Mouse (Mus musculus) kidney, embryonic 16.5 days (tissue): ENCODE data around the gene Ppif. TPM values are rescaled to one million over a fixed set of nuclear protein-coding genes. Genes with fewer than 3 reads are reported as not detected.

Experiments used
- ATAC-seq: fragments of 200-750 bp; cut with Nextera tagmentation; 2 replicates; pipeline ENCODE4 v1.8.0; 2017; ENCODE audit warnings: moderate TSS enrichment; ENCODE audit not compliant: low FRiP score, low TSS enrichment
- H3K27ac ChIP-seq: fragments of 300-500 bp; sonication (generic); 2 replicates; pipeline ENCODE4 v1.5.1; 2014; ENCODE audit warnings: low read length
- H3K27me3 ChIP-seq: fragments of 300-500 bp; sonication (generic); 2 replicates; pipeline ENCODE4 v1.6.1; 2014; ENCODE audit warnings: low read length, control low read depth, mixed read lengths; ENCODE audit not compliant: insufficient read depth
- H3K36me3 ChIP-seq: fragments of 300-500 bp; sonication (generic); 2 replicates; pipeline ENCODE4 v1.6.1; 2014; ENCODE audit warnings: low read length, control low read depth, mixed read lengths; ENCODE audit not compliant: insufficient read depth
- H3K4me1 ChIP-seq: fragments of 300-500 bp; sonication (generic); 2 replicates; pipeline ENCODE4 v1.6.1; 2014; ENCODE audit warnings: low read length, control low read depth, mixed read lengths; ENCODE audit not compliant: insufficient read depth
- H3K4me2 ChIP-seq: fragments of 300-500 bp; sonication (generic); replicated peaks from 2 replicates; pipeline ENCODE4 v1.6.1; 2014; ENCODE audit warnings: low read depth, low read length
- H3K4me3 ChIP-seq: fragments of 300-500 bp; sonication (generic); 2 replicates; pipeline ENCODE4 v1.5.1; 2014; ENCODE audit warnings: mild to moderate bottlenecking, low read length
- H3K9ac ChIP-seq: fragments of 300-500 bp; sonication (generic); replicated peaks from 2 replicates; pipeline ENCODE4 v1.6.1; 2014; ENCODE audit warnings: low read length
- H3K9me3 ChIP-seq: fragments of 300-500 bp; sonication (generic); 2 replicates; pipeline ENCODE4 v1.6.1; 2016; ENCODE audit warnings: low read length, control low read depth
- WGBS: fragments of 180-500 bp; shearing (Covaris S2); extraction: QIAGEN DNeasy Blood & Tissue Kit; methylation state at CpG from one replicate; pipeline ENCODE4 v1.1.7; 2014; 5-methylcytosine and 5-hydroxymethylcytosine counted together
- polyA plus RNA-seq: library from polyadenylated mRNA; unstranded; fragments of >200 nt; fragmentation: Nextera tagmentation; extraction: Ambion mirVana; gene quantifications from 2 replicates; pipeline ENCODE4 v1.2.1, GENCODE M21; 2015

Gene Ppif
- polyA plus RNA-seq, 1 experiment from 2014 or later: 42.4 TPM

DNA sequence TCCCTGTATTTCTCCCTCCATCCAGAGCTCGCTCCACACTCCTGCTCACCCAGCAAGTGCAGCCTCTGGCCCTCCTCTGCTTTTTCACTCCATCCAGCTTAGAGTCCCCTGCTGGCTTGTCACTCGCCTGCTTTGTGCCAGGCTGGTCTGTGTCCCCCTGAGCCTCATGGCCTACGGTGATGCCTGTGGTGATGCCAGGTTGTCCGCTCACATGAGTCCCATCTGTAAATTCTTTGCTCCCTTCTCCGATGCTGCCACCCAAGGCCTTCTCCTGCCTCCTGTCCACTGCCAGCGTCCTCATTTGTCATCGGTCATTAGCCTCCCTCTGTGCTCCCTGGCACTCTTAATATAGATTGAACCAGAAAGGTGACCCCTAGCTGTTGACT, 29.7 kb upstream of the Ppif start:
- Histone ChIP-seq H3K27me3 (no peaks in the 10 kb centered on the region), H3K4me3 (no peak overlapping the region), H3K36me3 (peaks cover 78% of the 10 kb centered on the region), H3K9ac (no peak overlapping the region), H3K9me3 (no peaks in the 10 kb centered on the region), H3K4me1 (no peaks in the 10 kb centered on the region), H3K4me2 (no peak overlapping the region), H3K27ac (no peak overlapping the region)
- 74% methylated on average over 7 of the region's 7 CpGs for WGBS
- ATAC-seq: no peak

DNA sequence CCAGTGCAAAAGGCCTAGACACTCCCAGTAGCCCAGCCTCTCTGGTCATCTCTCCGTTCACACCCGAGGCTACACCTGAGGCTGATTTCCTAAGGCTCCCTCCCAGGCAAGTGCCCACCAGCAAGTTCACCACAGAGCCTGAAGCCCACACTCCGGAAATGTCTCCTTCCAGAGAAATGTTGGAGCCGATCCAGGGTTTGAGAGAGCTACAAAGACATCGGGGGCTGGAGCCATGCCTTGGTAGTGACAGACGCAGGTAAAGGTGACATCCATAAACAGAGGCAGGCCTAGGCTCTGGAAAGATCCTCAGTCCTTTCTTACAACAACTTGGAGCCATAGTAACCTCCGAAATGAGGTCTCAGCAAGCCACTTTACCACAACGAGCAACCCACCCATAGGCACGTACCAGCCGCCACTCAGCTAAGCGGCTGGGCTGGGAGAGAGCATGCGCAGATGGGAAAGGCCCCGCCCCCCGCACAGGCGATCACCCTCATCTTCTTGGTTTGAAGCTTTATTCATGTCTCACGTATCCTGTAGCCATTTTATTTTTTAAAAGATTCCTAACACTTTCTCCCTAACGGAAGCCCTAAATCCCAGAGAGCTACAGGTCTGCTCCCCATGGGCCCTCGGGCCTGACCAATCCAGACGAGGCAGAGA, 28.5 kb upstream of the Ppif start:
- Histone ChIP-seq H3K9ac (no peak overlapping the region), H3K4me2 (no peak overlapping the region), H3K4me3 (no peak overlapping the region), H3K36me3 (peaks cover 67% of the 10 kb centered on the region), H3K4me1 (no peaks in the 10 kb centered on the region), H3K27me3 (no peaks in the 10 kb centered on the region), H3K27ac (no peak overlapping the region), H3K9me3 (no peaks in the 10 kb centered on the region)
- 81% methylated on average over 19 of the region's 19 CpGs for WGBS
- no peak for ATAC-seq

DNA sequence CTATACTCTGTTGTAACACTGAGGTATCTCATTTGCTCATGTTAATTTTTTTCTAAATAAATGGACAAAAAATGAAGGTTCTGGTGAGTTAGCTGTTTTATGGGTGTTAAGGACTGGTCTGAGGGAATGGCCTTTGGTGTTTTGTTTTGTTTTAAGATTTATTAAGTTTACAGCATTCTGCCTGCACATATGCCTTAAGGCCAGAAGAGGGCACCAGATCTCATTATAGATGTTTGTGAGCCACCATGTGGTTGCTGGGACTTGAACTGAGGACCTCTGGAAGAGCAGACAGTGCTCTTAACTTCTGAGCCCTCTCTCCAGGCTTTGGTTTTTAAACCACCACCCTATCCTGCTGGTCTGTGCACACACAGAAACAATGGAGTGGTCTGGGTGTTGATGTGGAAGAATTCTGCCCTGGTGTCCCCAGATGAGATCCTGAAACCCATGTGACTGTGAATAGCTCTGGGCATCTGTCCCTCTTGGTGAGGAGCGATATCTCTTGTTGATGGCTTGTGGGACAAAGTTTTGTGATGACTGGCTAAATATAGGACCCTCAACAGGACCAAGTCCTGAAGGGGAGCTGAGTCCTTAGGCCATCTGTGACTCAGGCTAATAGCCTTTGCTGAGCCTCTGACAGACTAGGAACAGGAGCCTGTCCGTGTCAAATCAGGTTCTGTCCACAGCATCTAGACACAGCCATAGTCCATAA, 27.1 kb upstream of the Ppif start:
- no peak overlapping the region for H3K4me2 ChIP-seq
- 81% methylated on average over 2 of the region's 2 CpGs for WGBS
- H3K9ac ChIP-seq: no peak overlapping the region

DNA sequence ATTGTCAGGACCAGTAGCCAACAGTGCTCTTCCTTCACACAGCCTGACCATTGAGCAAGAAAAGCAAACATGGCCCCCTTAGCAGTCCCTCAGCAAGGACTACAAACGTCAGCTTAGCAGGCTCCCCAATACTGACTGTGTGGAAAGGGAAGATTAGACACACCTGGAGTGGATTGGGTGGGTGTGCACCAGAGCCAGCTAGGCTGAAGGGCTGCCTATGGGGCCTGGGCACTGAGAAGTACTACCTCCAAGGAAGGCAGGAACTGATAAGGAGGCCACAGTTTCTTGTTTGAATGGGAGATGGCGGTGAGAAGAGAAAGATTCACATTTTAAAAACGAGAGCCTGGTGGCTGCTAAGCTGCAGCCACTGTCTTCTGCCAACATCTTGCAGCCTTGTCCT, 26.4 kb upstream of the Ppif start:
- H3K27ac ChIP-seq: no peak overlapping the region

More for the DNA sequence above, 27.1 kb upstream of the Ppif start:
- H3K9me3 ChIP-seq: no peaks in the 10 kb centered on the region
- ATAC-seq: no peak
- no peaks in the 10 kb centered on the region for H3K4me1 ChIP-seq
- no peak overlapping the region for H3K4me3 ChIP-seq
- no peaks in the 10 kb centered on the region for H3K27me3 ChIP-seq
- no peak overlapping the region for H3K27ac ChIP-seq
- peaks cover 53% of the 10 kb centered on the region for H3K36me3 ChIP-seq

DNA sequence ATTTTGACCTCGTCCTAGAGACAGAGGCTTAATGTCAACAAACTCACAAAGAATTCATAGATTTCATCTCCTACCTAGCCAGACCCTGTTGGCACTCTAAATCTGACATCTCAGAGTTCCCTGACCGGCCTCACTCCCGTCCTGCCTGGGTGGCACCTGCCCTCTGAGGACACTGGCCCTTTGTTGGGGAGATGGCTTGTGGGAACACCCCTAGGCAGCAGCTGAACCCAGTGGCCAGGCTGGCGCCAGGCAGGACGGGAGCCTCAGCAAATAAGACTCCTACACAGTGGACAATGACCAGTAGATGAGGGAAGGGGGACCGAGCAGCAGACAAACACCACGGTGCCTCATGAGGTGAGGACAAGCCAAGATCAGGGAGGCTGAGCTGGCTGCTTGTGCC, 14.3 kb upstream of the Ppif start:
- Histone ChIP-seq H3K27ac (no peak overlapping the region), H3K4me3 (no peak overlapping the region), H3K4me2 (no peak overlapping the region), H3K4me1 (0 out of 2 replicates have a peak, but pooled peaks cover 3% of the 10 kb centered on the region), H3K9me3 (no peaks in the 10 kb centered on the region), H3K27me3 (no peaks in the 10 kb centered on the region), H3K36me3 (no peaks in the 10 kb centered on the region), H3K9ac (no peak overlapping the region)
- ATAC-seq: no peak
- WGBS: 50% methylated on average over 7 of the region's 7 CpGs

More for the DNA sequence above, 26.4 kb upstream of the Ppif start:
- H3K4me2 ChIP-seq: no peak overlapping the region
- H3K27me3 ChIP-seq: no peaks in the 10 kb centered on the region
- H3K36me3 ChIP-seq: peaks cover 45% of the 10 kb centered on the region
- no peaks in the 10 kb centered on the region for H3K4me1 ChIP-seq
- H3K9me3 ChIP-seq: no peaks in the 10 kb centered on the region
- WGBS: 67% methylated on average over 3 of the region's 3 CpGs
- H3K4me3 ChIP-seq: no peak overlapping the region
- ATAC-seq: no peak
- no peak overlapping the region for H3K9ac ChIP-seq

DNA sequence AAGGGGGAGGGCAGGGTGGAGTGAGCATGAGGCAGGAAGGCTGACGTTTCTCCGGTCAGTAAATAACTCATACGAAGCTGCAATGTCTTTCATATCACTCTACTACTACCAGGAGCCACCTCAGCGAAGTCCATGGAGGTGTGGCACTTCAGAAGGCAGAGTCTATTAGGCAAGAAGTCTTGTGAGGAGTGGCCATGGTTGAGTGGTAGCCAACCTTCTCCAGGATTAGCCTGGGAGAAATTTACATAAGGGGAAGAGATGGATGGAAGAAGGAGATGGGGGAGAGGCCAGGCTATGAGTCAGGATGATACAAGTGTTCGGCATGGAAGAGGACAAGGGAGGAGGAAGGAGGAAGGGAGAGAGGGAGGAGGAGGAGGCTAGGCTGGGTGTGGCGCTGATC, 11.9 kb upstream of the Ppif start:
- H3K27ac ChIP-seq: no peak overlapping the region
- peaks cover 3% of the 10 kb centered on the region; the same call in 1 of the 2 replicates for H3K4me1 ChIP-seq
- H3K4me3 ChIP-seq: no peak overlapping the region
- ATAC-seq: no peak
- H3K4me2 ChIP-seq: no peak overlapping the region
- H3K36me3 ChIP-seq: no peaks in the 10 kb centered on the region
- H3K9ac ChIP-seq: no peak overlapping the region
- 71% methylated on average over 6 of the region's 6 CpGs for WGBS
- H3K9me3 ChIP-seq: no peaks in the 10 kb centered on the region
- H3K27me3 ChIP-seq: no peaks in the 10 kb centered on the region

DNA sequence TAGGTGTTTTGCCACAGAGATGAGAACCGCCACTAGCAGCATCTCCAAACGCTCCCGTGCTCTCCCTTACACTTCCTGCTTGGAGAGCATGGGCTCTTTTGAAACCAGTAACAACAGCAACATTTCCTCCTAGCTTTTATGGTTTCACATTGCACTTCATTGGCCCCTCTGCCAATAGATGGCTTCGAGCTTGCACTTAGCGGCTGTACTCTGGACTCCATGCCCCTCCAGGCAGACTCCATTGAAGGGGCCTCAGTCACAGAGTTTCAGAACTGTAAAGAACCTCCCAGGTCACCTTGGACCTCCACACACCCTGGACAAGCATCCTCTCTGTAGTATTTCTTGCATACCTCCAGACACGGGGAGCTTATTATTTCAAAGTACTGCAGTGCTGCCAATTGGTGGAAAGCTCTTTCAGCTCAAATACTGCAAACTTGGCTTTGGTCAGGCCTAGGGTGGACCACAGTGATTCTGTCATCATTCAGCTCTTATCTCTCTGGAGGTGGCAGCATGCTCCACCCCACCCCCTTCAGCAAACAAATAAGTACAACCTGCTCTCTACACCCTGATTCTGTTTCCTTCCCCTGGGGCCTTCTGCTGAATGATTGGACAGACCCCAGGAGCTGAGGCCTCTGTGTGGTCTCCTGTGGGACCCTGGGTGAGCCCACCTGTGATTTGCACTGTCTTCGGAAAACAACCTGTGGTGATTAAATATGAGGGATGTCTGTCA, 7.6 kb upstream of the Ppif start:
- Histone ChIP-seq H3K9ac (no peak overlapping the region), H3K27me3 (no peaks in the 10 kb centered on the region), H3K9me3 (no peaks in the 10 kb centered on the region), H3K27ac (no peak overlapping the region), H3K4me1 (no peaks in the 10 kb centered on the region; the same call in 1 of the 2 replicates), H3K36me3 (no peaks in the 10 kb centered on the region), H3K4me2 (no peak overlapping the region), H3K4me3 (no peak overlapping the region)
- ATAC-seq: no peak
- WGBS: 53% methylated on average over 7 of the region's 7 CpGs

DNA sequence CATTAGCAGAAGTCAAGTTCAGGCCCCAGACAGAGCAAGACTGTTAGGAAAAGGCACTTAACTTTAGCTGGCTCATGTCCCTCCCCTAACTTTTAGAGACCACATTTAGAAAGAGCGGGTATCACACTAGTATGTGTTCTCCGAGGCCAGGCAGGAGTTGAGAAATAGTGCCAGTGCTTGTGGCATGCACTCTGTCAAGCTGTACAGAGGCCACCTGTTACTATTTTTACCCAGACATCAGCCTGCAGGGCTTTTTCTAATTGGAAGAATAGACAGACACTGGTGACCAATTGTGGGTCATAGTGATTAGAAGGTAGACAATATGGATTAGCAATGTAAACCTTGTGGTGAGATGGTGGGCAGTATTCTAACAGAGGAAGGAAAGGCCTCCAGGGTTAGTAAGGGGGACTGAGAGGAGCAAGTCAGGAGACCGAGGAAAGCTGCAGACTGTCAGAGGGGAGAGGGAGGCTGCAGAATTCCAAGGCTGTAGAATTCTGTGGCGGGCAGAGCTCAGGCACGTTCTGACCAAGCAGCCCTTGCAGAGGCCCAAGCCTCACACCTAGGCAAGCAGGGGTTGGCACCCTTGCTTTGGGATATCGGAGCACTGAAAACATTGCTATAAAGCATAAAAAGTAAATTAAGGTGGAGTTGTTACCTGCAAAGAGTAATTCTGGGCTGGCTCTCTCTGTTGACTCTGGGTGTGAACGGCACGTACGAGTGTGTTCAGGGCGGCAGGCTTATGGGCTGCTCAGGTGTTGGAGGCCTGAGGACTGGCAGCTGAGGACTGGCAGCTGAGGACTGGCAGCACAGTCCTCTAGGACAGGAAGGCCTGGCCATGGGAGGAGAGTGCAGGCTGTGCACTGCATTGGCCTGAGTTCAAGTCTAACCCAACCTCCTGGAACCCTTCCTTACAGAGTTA, 6.7 kb upstream of the Ppif start:
- no peaks in the 10 kb centered on the region for H3K9me3 ChIP-seq
- ATAC-seq: no peak
- H3K4me1 ChIP-seq: no peaks in the 10 kb centered on the region; the same call in 1 of the 2 replicates
- no peaks in the 10 kb centered on the region for H3K36me3 ChIP-seq
- H3K9ac ChIP-seq: no peak overlapping the region
- WGBS: 82% methylated on average over 10 of the region's 10 CpGs
- no peak overlapping the region for H3K27ac ChIP-seq
- no peaks in the 10 kb centered on the region for H3K27me3 ChIP-seq
- no peak overlapping the region for H3K4me3 ChIP-seq
- no peak overlapping the region for H3K4me2 ChIP-seq

DNA sequence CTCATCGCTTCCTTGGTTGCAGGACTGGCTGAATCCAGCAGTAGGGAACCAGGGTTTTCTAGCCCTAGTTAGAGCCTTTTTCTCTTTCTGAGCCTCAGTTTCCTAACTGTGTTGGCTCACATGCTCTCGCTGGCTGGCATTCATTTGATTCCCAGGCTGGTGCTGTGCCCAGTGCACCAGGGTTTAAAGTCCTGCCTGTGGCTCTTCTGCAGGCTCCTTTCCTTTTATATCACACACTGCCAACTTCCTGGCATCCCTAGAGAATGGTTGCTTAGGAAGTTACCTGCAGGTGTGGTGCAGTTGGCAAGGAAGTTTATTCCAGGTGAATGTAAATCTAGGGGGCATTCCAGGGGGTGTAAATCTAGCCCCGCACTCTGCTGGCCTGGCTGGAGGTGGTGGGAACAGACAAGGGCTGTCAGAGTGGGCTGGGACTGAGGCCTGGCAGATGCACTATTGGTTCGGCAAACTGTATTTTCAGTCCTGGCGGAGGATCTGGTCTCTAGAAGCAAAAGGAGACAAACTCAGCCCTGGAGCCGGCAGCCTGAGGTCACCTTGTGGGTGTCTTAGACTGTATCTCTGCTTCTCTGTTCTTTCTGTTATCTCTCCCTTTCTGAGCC, 575 bp upstream of the Ppif start:
- Histone ChIP-seq H3K4me2 (peak overlapping the region; percentile 91), H3K9ac (peak overlapping the region; percentile 41), H3K9me3 (no peaks in the 10 kb centered on the region), H3K27ac (0 out of 2 replicates have a peak overlapping the region, but pooled peaks have one; percentile 20), H3K36me3 (peaks cover 11% of the 10 kb centered on the region), H3K27me3 (no peaks in the 10 kb centered on the region), H3K4me3 (peak overlapping the region; percentile 89), H3K4me1 (peaks cover 24% of the 10 kb centered on the region)
- WGBS: 63% methylated on average over 6 of the region's 6 CpGs
- ATAC-seq: peak; percentile 37
